Mouse (Mus musculus) bone marrow, adult 2 months (tissue): ENCODE data around the gene Rad51d. TPM values are rescaled to one million over a fixed set of nuclear protein-coding genes. Genes with fewer than 3 reads are reported as not detected.
"Not testable (repeated sequence)": the region's sequence is repeated elsewhere in the genome, so short reads cannot be mapped to it uniquely, and the experiment has no call there.

Source experiments
- H3K27ac ChIP-seq: fragments of 200-500 bp; 2 replicates; pipeline ENCODE4 v1.5.1; 2012; ENCODE audit warnings: low read depth, mild to moderate bottlenecking, control low read depth, inconsistent platforms, low read length; ENCODE audit not compliant: control insufficient read depth, poor library complexity, insufficient read depth
- H3K4me1 ChIP-seq: fragments of 200-500 bp; 2 replicates; pipeline ENCODE4 v1.6.1; 2011; ENCODE audit warnings: low read length; ENCODE audit not compliant: control insufficient read depth, insufficient read depth
- H3K4me3 ChIP-seq: fragments of 200-500 bp; replicated peaks from 2 replicates; pipeline ENCODE3; 2011; ENCODE audit warnings: mild to moderate bottlenecking, low read depth, low read length, control low read depth; ENCODE audit not compliant: control insufficient read depth
- CTCF ChIP-seq: fragments of 200-500 bp; IDR thresholded peaks from 2 replicates; pipeline ENCODE4 v1.5.1; 2011; ENCODE audit warnings: low read length, control low read depth; ENCODE audit not compliant: control insufficient read depth, insufficient read depth
- POLR2A ChIP-seq: fragments of 200-500 bp; IDR thresholded peaks from 2 replicates; pipeline ENCODE4 v1.6.1; 2011; ENCODE audit warnings: low read depth, mild to moderate bottlenecking, control low read depth, low read length, borderline replicate concordance; ENCODE audit not compliant: control insufficient read depth
- WGBS: fragments of 180-500 bp; shearing (Covaris S2); methylation state at CpG from one replicate; pipeline ENCODE4 v1.1.7; 2018; 5-methylcytosine and 5-hydroxymethylcytosine counted together
- polyA plus RNA-seq: library from polyadenylated mRNA; stranded (reverse); fragments of >200 nt; gene quantifications from 2 replicates; pipeline ENCODE4 v1.2.4, GENCODE M21; 2011; ENCODE audit warnings: low replicate concordance; ENCODE audit not compliant: missing spikeins, insufficient read depth, insufficient read length

The Rad51d gene
- polyA plus RNA-seq, 1 experiment: 9.8 TPM

DNA sequence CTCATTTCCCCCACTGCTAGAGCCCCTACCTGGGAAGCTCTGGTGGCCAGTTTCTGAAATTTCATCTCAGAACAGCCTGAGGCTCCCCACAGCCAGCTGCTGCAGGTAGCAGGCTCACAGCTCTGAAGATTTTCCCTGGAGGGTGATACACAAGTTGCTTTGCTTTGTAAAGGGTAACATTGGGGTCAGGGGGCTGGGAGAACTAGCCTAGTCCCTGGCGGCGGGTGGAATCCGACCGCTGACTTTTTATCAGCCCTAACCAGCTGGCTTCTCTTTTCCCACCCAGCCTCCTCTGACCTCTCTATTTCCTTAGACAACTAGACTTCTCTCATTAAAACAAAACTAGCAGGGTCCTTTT, 44.4 kb downstream of the Rad51d start:
- peak overlapping the region; percentile 72 for H3K4me3 ChIP-seq
- peaks cover 5% of the 10 kb centered on the region; the same call in 1 of the 2 replicates for H3K4me1 ChIP-seq
- H3K27ac ChIP-seq: peak overlapping the region; percentile 86
- TF ChIP-seq CTCF (no peak), POLR2A (no peak)
- 11% methylated on average over 4 of the region's 4 CpGs for WGBS

DNA sequence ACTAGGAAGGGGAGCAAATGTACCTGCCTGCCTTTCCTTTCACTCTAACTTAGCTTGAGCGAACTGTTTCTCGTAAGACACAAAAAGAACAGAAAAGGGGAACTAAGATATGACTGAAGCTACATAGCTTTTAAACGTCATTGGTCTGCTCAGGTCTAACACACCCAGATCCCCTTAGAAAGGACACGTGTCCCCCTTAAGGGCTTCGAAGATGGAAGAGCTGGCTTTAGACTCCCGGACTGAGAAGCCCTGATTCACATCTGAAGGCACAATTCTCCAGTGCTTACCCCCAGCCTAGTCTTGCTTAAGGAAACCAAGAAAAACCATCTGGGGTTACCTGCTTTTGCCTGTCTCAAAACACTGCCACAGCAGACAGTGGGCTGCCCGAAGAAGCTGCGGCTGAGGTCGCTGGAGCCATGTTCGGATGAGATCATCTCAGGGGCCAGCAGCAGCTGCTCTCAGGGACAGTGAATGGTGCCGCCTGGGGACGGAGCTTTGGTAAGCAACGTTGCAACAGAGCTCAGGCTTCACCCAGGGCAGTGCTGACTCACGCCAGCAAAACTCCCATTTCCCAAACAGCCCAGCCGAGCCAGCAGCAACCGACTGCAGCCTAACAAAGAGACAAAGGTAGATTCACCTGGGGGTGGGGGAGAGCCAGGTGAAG, 44.9 kb downstream of the Rad51d start:
- H3K4me3 ChIP-seq: peak overlapping the region; percentile 72
- H3K27ac ChIP-seq: peak overlapping the region; percentile 86
- 2% methylated on average over 16 of the region's 16 CpGs for WGBS
- H3K4me1 ChIP-seq: peaks cover 6% of the 10 kb centered on the region; the same call in 1 of the 2 replicates
- TF ChIP-seq POLR2A: peak; percentile 76; the same call in 1 of the 2 replicates
- peak; percentile 27; the same call in 1 of the 2 replicates for TF ChIP-seq CTCF

DNA sequence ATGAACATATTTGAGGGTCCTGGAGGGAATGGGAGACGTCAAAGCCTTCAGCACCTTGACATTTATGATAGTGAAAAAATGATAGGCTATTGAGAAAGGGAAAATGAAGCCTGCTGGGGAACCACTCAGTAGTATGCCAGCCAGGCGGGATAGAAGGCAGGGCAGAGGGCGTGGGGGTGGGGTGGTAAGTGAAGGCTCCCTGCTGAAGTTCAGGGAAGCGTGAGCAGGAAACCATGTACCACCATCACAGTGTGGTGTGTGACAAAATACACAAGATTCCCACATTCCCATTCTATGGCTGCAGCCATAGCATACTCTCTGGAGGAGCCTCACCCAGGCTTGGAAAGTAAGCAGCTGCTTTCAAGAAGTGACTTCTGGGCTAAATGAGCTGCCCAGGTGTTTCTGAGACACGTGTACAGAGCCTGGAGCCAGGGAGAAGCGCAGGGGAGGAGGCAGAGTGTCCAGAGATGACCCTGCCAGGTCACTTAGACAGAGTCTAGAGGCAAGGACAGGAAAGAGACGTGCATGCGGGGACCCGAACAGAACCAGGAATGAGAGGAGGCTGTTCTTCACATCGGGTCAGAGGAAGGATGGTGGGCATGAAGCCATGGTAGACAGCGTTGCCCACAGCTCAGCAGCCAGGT, 45.5 kb downstream of the Rad51d start:
- Histone ChIP-seq H3K4me1 (peaks cover 6% of the 10 kb centered on the region; the same call in 1 of the 2 replicates), H3K27ac (peak overlapping the region; percentile 86), H3K4me3 (peak overlapping the region; percentile 72)

DNA sequence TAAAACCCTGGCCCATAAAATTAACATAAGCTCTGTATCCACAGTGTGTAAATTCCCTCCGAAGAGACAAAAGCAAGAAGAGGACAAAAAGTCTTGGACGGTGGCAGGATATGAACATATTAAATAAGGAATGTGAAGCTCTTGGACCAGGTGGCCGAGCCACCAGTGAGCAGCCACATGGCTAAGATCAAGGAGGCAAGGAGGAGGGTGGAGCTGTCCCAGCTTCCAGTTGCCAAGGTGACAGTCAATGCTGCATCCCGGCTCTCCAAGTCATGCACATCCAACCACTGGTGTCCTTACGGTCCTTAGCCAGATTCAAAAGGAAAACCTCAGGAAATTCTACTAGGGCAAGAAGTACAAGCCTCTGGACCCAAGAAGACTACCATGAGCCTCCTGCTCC, 51.9 kb downstream of the Rad51d start:
- WGBS: 88% methylated on average over 5 of the region's 5 CpGs
- Histone ChIP-seq H3K4me1 (peaks cover 8% of the 10 kb centered on the region), H3K4me3 (no peak overlapping the region), H3K27ac (no peak overlapping the region)
- TF ChIP-seq CTCF (no peak), POLR2A (no peak)

More for the DNA sequence above, 45.5 kb downstream of the Rad51d start:
- 25% methylated on average over 11 of the region's 11 CpGs for WGBS
- TF ChIP-seq POLR2A (no peak), CTCF (no peak)

DNA sequence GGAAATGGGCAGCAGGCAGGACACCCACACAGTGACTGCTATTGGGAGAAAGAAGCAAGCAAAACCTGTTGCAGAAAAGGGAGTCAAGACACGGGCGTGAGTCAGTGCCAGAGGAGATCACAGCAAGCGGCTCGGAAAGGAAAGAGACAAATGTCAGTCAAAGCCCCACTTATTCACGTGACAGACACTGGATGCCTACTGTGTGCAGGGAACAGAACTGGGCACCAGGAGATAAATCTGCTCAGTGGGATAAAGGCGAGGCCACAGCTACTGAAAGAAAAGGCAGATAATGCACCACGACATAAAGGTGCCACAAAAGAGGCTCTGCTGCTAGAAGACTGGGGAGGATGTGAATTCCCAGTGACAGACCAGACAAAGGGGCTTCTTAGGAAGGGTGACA, 52.6 kb downstream of the Rad51d start:
- no peak overlapping the region for H3K27ac ChIP-seq
- no peak overlapping the region for H3K4me3 ChIP-seq
- TF ChIP-seq POLR2A: no peak
- TF ChIP-seq CTCF: no peak
- peaks cover 6% of the 10 kb centered on the region for H3K4me1 ChIP-seq
- 70% methylated on average over 7 of the region's 7 CpGs for WGBS

DNA sequence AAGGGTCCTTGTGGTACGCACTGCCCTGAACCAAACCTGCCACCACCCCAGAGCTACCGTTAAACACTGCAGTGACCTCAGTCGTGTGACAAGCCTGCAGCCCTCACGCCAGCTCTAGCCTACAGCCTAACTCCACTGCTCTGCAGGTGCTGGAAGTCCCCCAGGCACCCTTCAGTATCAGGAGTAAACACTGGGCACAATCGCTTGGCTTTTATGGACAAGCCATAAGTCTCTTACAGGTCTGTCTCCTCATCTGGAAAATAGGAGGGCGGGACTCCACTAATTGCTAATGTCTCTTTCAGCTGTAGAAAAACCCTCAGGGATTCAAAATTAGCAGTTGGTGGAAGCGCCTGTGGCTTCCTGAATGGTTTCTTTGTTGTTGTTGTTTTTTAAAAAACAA, 53.2 kb downstream of the Rad51d start:
- Histone ChIP-seq H3K4me3 (no peak overlapping the region), H3K4me1 (peaks cover 5% of the 10 kb centered on the region), H3K27ac (no peak overlapping the region)
- TF ChIP-seq CTCF (no peak), POLR2A (no peak)
- WGBS: 84% methylated on average over 7 of the region's 7 CpGs

DNA sequence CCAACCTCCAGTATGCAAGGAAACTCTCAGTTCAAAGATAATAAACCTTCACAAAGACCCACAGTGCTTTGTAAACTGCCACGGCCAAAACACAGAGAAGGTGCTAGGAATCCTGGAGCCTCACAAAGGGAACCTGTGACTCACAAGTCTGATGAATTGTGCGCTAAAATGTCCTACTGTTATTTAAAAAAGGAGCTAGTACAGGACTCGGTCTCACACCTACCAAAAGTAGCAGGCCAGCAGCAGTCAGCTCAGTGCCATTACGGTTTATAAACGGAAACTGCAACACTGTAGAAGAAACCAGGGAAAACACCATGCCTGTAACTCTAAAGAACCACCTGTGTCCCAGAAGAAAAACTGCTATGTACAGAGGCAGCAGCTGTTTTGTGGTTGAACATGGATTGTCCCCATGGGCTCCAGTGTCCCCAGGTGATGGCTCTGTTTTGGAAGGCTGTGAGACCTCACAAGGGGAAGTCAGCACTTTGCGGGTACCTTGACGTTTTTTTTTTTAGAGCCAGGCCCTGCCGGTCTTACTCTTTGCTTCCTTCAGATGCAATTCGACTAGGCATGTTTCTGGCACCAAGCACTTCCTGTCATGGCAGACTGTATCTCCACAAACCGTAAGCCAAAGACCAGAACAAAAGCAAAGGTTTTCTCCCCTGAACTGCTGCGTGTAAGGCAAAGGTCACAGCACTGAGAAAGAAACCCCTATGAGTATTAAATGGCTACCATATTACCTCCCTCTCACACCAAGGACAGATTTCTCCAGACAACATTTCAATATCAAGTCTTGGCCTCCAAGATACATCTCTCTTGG, 54.6 kb downstream of the Rad51d start:
- Histone ChIP-seq H3K4me3 (no peak overlapping the region), H3K27ac (no peak overlapping the region), H3K4me1 (peaks cover 4% of the 10 kb centered on the region)
- TF ChIP-seq POLR2A: no peak
- TF ChIP-seq CTCF: no peak
- WGBS: 66% methylated on average over 11 of the region's 11 CpGs

DNA sequence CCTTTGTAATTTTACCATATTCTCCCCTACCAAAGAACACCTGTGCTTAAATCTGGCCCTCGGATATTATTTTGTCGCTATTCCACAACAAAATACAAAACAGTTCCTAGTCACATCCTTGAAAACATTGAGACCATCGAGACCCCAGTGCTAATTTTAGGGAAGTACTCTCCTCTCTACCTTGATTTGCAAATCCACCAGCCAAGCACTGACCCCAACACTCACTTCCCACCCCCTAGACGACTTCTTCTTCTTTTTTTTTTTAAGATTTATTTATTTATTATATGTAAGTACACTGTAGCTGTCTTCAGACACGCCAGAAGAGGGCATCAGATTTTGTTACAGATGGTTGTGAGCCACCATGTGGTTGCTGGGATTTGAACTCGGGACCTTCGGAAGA, 56.1 kb downstream of the Rad51d start:
- 62% methylated on average over 7 of the region's 7 CpGs for whole genome bisulfite sequencing
- not testable (repeated sequence) for H3K4me3 ChIP-seq, H3K27ac ChIP-seq, H3K4me1 ChIP-seq

DNA sequence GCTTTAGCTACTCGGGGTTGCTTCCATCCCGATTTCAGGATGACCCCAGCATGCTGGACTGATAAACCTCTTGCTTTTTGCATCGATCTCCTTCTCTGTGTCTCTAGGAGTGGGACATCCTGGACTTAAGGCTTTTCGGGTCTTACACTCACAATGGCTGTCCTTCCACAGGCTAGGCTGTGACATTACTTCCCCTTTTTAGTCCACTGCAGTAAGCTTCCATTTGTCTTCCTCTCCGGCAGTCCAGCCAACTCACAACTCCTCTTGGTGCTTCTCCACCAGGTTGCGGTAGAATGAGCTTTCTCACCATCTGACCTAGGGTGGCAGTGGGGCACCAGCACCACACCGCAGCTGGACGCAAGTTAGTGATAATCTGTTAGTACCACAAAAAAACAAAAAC, 56.5 kb downstream of the Rad51d start:
- peak overlapping the region; percentile 62; the same call in 1 of the 2 replicates for H3K27ac ChIP-seq
- WGBS: 57% methylated on average over 8 of the region's 8 CpGs
- H3K4me3 ChIP-seq: no peak overlapping the region
- TF ChIP-seq CTCF (no peak), POLR2A (no peak)
- H3K4me1 ChIP-seq: peaks cover 3% of the 10 kb centered on the region

DNA sequence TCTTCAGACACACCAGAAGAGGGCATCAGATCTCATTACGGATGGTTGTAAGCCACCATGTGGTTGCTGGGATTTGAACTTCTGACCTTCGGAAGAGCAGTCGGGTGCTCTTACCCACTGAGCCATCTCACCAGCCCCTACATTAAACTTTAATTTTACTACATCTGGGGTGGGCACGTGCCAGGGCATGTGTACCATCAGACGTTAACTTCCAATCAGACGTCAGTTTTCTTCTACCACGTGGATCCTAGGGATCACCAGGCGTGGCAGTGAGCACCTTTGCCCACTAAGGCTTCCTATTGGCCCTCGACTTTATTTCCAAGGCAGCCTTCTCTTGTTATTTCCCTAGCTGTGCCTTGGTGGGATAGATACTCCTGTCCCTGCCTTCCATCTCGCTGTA, 58.0 kb downstream of the Rad51d start:
- WGBS: 87% methylated on average over 10 of the region's 10 CpGs
- H3K4me1 ChIP-seq, H3K4me3 ChIP-seq, H3K27ac ChIP-seq: not testable (repeated sequence)
